Comparison of ENCODE assay signal across 10 mouse cellular contexts in the genomic region with DNA sequence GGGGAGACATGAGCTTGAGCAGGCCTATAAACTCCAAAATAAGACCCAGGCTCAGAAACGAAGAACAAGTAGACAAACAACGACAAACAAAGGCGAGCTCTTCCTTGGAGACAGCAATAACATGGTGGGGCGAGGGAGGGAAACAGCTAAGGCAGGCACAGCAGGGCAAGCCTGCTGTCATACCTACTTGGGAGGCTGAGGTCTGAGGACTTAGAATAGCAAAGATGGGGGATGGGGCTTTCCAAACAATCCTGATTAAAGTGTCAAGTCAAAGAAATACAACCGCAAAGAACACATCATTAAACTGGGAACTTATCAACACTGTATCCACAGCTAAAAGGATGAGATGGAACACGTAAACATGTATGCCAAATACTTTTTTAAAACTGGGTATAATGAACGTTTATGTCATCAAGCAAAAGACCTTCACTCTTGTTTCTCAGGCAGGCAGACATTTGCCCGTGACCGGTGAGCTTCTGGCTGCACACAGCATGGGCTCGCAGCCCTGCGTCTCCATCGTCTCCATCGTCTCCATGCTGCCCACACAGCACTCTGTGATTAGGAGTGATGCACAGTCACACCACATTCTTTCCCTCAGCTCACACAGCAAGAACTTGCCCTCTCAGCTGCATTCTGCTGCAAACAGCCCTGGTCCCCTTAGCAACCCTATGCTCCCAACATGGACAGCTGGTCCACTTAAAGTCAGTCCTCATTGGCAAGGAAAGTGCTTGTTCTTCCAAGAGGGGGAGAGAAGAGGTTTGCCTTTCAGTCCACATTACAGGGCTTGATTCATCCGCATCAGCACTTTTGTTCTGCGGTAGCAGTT. TPM values are rescaled to one million over a fixed set of nuclear protein-coding genes. Genes with fewer than 3 reads are reported as not detected.
DNase-seq lines count a peak whose midpoint lies in the region; ATAC-seq and TF ChIP-seq lines count a peak whose summit lies in the region.
"Had no signal": no experiment of that assay in that cellular context is flagged by ENCODE, and none has a peak within 500 bp of the region (broad histone marks: within the 10 kb centered on the region; RNA-seq: fewer than 3 reads in every experiment).

No protein-coding gene starts in this region.

- WGBS in heart, embryonic 14.5 days, result 27% methylated on average over 15 of the region's 15 CpGs

- 0 out of 2 replicates have a peak overlapping the region, but pooled peaks have one; percentile 25 for H3K9ac ChIP-seq in heart, embryonic 14.5 days (ENCODE audit: low read length)
- H3K9ac ChIP-seq: embryonic facial prominence, embryonic 12.5 days; liver, embryonic 15.5 days had no signal

- TF ChIP-seq POLR2A in embryonic fibroblast, embryonic 13.5 days (IDR thresholded peaks at IDR 0.05; ENCODE audit: low read depth, low read length), result no peak

- DNase-seq in layer of hippocampus, adult 11-12 months (ENCODE audit: low spot score), result peak; percentile 32
- DNase-seq in layer of hippocampus, postnatal 25 days (ENCODE audit: extremely low spot score in 1 of 2, low spot score in 1 of 2), result no peak
- DNase-seq in kidney, postnatal 4 days, result peak; percentile 43 to 64
- peak; percentile 82 for DNase-seq in mesoderm, embryonic 11.5 days (ENCODE audit: low read depth, low spot score)
- DNase-seq in spleen, adult 18-20 months, result no peak
- DNase-seq in thymus, postnatal 0 days (ENCODE audit: low spot score), result no peak

- H3K4me2 ChIP-seq in heart, embryonic 14.5 days (ENCODE audit: low read length), result 0 out of 2 replicates have a peak overlapping the region, but pooled peaks have one; percentile 9
- H3K4me2 ChIP-seq: embryonic facial prominence, embryonic 12.5 days; liver, embryonic 15.5 days had no signal

- no peaks in the 10 kb centered on the region for H3K9me3 ChIP-seq in heart, embryonic 14.5 days (ENCODE audit: control insufficient read depth, low read length)
- H3K9me3 ChIP-seq: embryonic facial prominence, embryonic 12.5 days; liver, embryonic 15.5 days had no signal

- 0 out of 2 replicates have a peak overlapping the region, but pooled peaks have one; percentile 15 for H3K27ac ChIP-seq in embryonic fibroblast, embryonic 13.5 days (ENCODE audit: insufficient read depth, low read length)
- peak overlapping the region; percentile 31 to 60; a peak in 3 of 4 replicates for H3K27ac ChIP-seq in heart, embryonic 14.5 days (replicated peaks in 1 of 2; ENCODE audit: control insufficient read depth in 1 of 2, insufficient read depth in 1 of 2, low read depth in 2 of 2, low read length in 2 of 2)
- H3K27ac ChIP-seq: embryonic facial prominence, embryonic 12.5 days; liver, embryonic 15.5 days had no signal

- 0 out of 2 replicates have a peak, but pooled peaks have one; percentile 52 for ATAC-seq in heart, embryonic 14.5 days (ENCODE audit: insufficient number of reproducible peaks, insufficient read depth, low FRiP score, low read depth)

- TF ChIP-seq CTCF in embryonic fibroblast, embryonic 13.5 days (IDR thresholded peaks at IDR 0.05; ENCODE audit: borderline replicate concordance, insufficient read depth, low read length), result no peak

- no peaks in the 10 kb centered on the region for H3K27me3 ChIP-seq in heart, embryonic 14.5 days (ENCODE audit: control insufficient read depth, insufficient read depth, low read length)
- H3K27me3 ChIP-seq: embryonic facial prominence, embryonic 12.5 days; liver, embryonic 15.5 days had no signal

- H3K4me1 ChIP-seq in embryonic fibroblast, embryonic 13.5 days (ENCODE audit: control insufficient read depth, insufficient read depth, low read length), result no peaks in the 10 kb centered on the region
- H3K4me1 ChIP-seq in heart, embryonic 14.5 days (ENCODE audit: control insufficient read depth in 2 of 2, insufficient read depth in 2 of 2, low read length in 2 of 2), result peaks cover 8 to 24% of the 10 kb centered on the region in 2 experiments

- peaks cover 34% of the 10 kb centered on the region for H3K36me3 ChIP-seq in heart, embryonic 14.5 days (ENCODE audit: control insufficient read depth, insufficient read depth, low read length)

- no peak overlapping the region for H3K4me3 ChIP-seq in embryonic fibroblast, embryonic 13.5 days (ENCODE audit: insufficient read depth, low read length)
- no peak overlapping the region for H3K4me3 ChIP-seq in heart, embryonic 14.5 days (ENCODE audit: control insufficient read depth in 1 of 2, insufficient read depth in 1 of 2, low read depth in 1 of 2, low read length in 2 of 2)
- H3K4me3 ChIP-seq: embryonic facial prominence, embryonic 12.5 days; liver, embryonic 15.5 days had no signal

RNA-seq across cellular contexts. Expression of a gene that starts 31.1 kb away (rescaled TPM):
- 100 to 1,000 TPM; 175 to 190 TPM for total RNA-seq in layer of hippocampus, postnatal 25 days (2021)
- 458 and 514 TPM in 2 replicates for polyA plus RNA-seq in embryonic fibroblast, embryonic 13.5 days (2011; ENCODE audit: insufficient read length, low read depth, missing spikeins)
- polyA plus RNA-seq in heart, embryonic 14.5 days (2014; fragmentation: Nextera tagmentation; extraction: Ambion mirVana), result 178 and 183 TPM in 2 replicates
- 263 and 270 TPM in 2 replicates for polyA plus RNA-seq in thymus, postnatal 0 days (2015; fragmentation: Nextera tagmentation; extraction: Ambion mirVana)

RNA-seq across cellular contexts. Expression of a gene that starts 49.6 kb away (rescaled TPM):
- total RNA-seq in layer of hippocampus, postnatal 25 days (2021), result under 1 TPM in 1 of 2 experiments, not detected in 1; 0.33 TPM
- polyA plus RNA-seq in embryonic fibroblast, embryonic 13.5 days (2011; ENCODE audit: insufficient read length, low read depth, missing spikeins), result not detected in 2 replicates
- 80.5 and 84.2 TPM in 2 replicates for polyA plus RNA-seq in heart, embryonic 14.5 days (2014; fragmentation: Nextera tagmentation; extraction: Ambion mirVana)
- polyA plus RNA-seq in thymus, postnatal 0 days (2015; fragmentation: Nextera tagmentation; extraction: Ambion mirVana), result not detected in 2 replicates
- polyA plus RNA-seq: embryonic facial prominence, embryonic 12.5 days; liver, embryonic 15.5 days had no signal

RNA-seq across cellular contexts. Expression of a gene that starts 53.6 kb away (rescaled TPM):
- 10 to 100 TPM; 32.1 to 34.1 TPM for total RNA-seq in layer of hippocampus, postnatal 25 days (2021)
- polyA plus RNA-seq in embryonic fibroblast, embryonic 13.5 days (2011; ENCODE audit: insufficient read length, low read depth, missing spikeins), result 54.8 and 61.5 TPM in 2 replicates
- 25.4 and 26.1 TPM in 2 replicates for polyA plus RNA-seq in heart, embryonic 14.5 days (2014; fragmentation: Nextera tagmentation; extraction: Ambion mirVana)
- polyA plus RNA-seq in thymus, postnatal 0 days (2015; fragmentation: Nextera tagmentation; extraction: Ambion mirVana), result 13.1 and 14.6 TPM in 2 replicates

Comparison
In these comparisons a context has a peak if more than half of its experiments do, and no peak if none do; other contexts are left out.
1. DNase-seq: peak in layer of hippocampus, adult 11-12 months (single experiment), kidney, postnatal 4 days (2 of 2) and mesoderm, embryonic 11.5 days (single experiment); none in layer of hippocampus, postnatal 25 days (0 of 2), spleen, adult 18-20 months (0 of 2) and thymus, postnatal 0 days (single experiment).
2. RNA of a gene that starts 49.6 kb away (polyA plus RNA-seq): 80.5 to 84.2 TPM in heart, embryonic 14.5 days; not detected in embryonic fibroblast, embryonic 13.5 days and not detected in thymus, postnatal 0 days; every median in the first group is over 10 times any median in the second.